Comparison of ENCODE assay signal across 12 mouse cellular contexts in the genomic region with DNA sequence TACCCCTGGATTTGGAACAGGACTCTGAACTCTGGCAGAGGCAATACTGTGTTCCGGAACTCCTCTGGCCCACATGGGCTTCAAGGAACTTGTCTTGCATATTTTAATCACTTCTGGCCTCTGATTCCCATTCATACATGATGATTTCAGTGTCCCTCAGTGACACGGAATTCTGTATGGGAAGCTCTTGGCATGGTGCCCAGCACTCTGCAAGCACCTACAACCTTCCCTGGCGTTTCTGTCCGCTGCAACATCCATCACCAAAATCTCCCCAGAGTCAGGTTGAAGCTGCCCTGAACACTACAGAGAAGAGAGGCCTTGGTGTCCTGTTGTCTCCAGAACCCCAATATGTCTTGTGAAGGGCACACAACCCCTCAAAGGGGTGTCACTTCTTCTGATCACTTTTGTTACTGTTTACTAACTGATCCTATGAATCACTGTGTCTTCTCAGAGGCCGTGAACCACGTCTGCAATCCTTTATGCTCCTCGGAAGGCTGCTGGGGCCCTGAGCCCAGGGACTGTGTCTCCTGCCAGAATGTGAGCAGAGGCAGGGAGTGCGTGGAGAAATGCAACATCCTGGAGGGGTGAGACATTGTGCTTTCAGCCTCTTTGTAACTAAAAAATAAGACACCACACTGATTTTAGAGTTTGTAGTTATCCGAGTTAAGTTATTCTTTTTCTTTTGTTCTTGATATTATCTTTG.
DNase-seq lines count a peak whose midpoint lies in the region; ATAC-seq and TF ChIP-seq lines count a peak whose summit lies in the region.
"Had no signal": no experiment of that assay in that cellular context is flagged by ENCODE, and none has a peak within 500 bp of the region (broad histone marks: within the 10 kb centered on the region; RNA-seq: fewer than 3 reads in every experiment).

No protein-coding gene starts in this region.

- no peak overlapping the region for H3K4me3 ChIP-seq in stomach, embryonic 14.5 days (ENCODE audit: low read depth, low read length)
- no peak overlapping the region for H3K4me3 ChIP-seq in stomach, postnatal 0 days (ENCODE audit: low read depth, low read length)
- H3K4me3 ChIP-seq: forebrain, embryonic 15.5 days; left cerebral cortex, adult 2 months; neural tube, embryonic 12.5 days had no signal

- ATAC-seq in stomach, embryonic 14.5 days (ENCODE audit: insufficient number of reproducible peaks, insufficient read depth, low FRiP score, low read depth) = no peak; the same call in 1 of the 2 replicates
- ATAC-seq in stomach, postnatal 0 days (ENCODE audit: low FRiP score, low TSS enrichment) = no peak
- ATAC-seq: forebrain, embryonic 15.5 days had no signal

- peak; percentile 43 to 71 for DNase-seq in cerebellum, postnatal 25 days
- DNase-seq in cerebellum, adult 11-12 months = no peak
- DNase-seq in kidney, adult 18-20 months = peak; percentile 12
- DNase-seq in kidney, adult 11 months = no peak
- DNase-seq in stomach, postnatal 0 days (ENCODE audit: low spot score) = no peak
- no peak for DNase-seq in layer of hippocampus, postnatal 36 days
- DNase-seq in right cerebral cortex, adult 2 months (ENCODE audit: low spot score in 2 of 2) = no peak
- DNase-seq: lung, postnatal 36 days had no signal

- 34% methylated on average over 9 of the region's 9 CpGs for WGBS in stomach, embryonic 14.5 days
- WGBS in stomach, postnatal 0 days = 33% methylated on average over 9 of the region's 9 CpGs

- H3K27ac ChIP-seq in stomach, embryonic 14.5 days (ENCODE audit: low read length) = peak overlapping the region; percentile 61; the same call in 1 of the 2 replicates
- H3K27ac ChIP-seq in stomach, postnatal 0 days (replicated peaks) = no peak overlapping the region; the same call in 1 of the 2 replicates
- H3K27ac ChIP-seq: forebrain, embryonic 15.5 days; left cerebral cortex, adult 2 months; neural tube, embryonic 12.5 days had no signal

- no peak overlapping the region for H3K9ac ChIP-seq in stomach, embryonic 14.5 days (replicated peaks; ENCODE audit: low read depth, low read length)
- H3K9ac ChIP-seq in stomach, postnatal 0 days (ENCODE audit: low read length) = no peak overlapping the region
- H3K9ac ChIP-seq: forebrain, embryonic 15.5 days; neural tube, embryonic 12.5 days had no signal

- no peaks in the 10 kb centered on the region; the same call in 1 of the 2 replicates for H3K36me3 ChIP-seq in stomach, embryonic 14.5 days (ENCODE audit: control insufficient read depth, insufficient read depth, low read length)
- peaks cover 4% of the 10 kb centered on the region; the same call in 1 of the 2 replicates for H3K36me3 ChIP-seq in stomach, postnatal 0 days (ENCODE audit: control insufficient read depth, insufficient read depth, low read length)
- H3K36me3 ChIP-seq: forebrain, embryonic 15.5 days; neural tube, embryonic 12.5 days had no signal

- no peaks in the 10 kb centered on the region for H3K27me3 ChIP-seq in stomach, embryonic 14.5 days (ENCODE audit: control insufficient read depth, insufficient read depth, low read length)
- H3K27me3 ChIP-seq in stomach, postnatal 0 days (ENCODE audit: control insufficient read depth, insufficient read depth, low read length) = no peaks in the 10 kb centered on the region
- H3K27me3 ChIP-seq: forebrain, embryonic 15.5 days; neural tube, embryonic 12.5 days had no signal

- H3K9me3 ChIP-seq in stomach, embryonic 14.5 days (ENCODE audit: control insufficient read depth, low read depth, low read length) = no peaks in the 10 kb centered on the region
- H3K9me3 ChIP-seq in stomach, postnatal 0 days (ENCODE audit: control insufficient read depth, low read length) = no peaks in the 10 kb centered on the region
- H3K9me3 ChIP-seq: forebrain, embryonic 15.5 days; neural tube, embryonic 12.5 days had no signal

- TF ChIP-seq EP300 in stomach, postnatal 0 days (optimal IDR thresholded peaks at IDR 0.05) = no peak

- no peak overlapping the region for H3K4me2 ChIP-seq in stomach, embryonic 14.5 days (replicated peaks; ENCODE audit: low read depth, low read length)
- no peak overlapping the region for H3K4me2 ChIP-seq in stomach, postnatal 0 days (replicated peaks; ENCODE audit: low read depth)
- H3K4me2 ChIP-seq: forebrain, embryonic 15.5 days; neural tube, embryonic 12.5 days had no signal

- H3K4me1 ChIP-seq in stomach, embryonic 14.5 days (ENCODE audit: control insufficient read depth, insufficient read depth, low read length) = peaks cover 6% of the 10 kb centered on the region
- 0 out of 2 replicates have a peak, but pooled peaks cover 2% of the 10 kb centered on the region for H3K4me1 ChIP-seq in stomach, postnatal 0 days (replicated peaks; ENCODE audit: control insufficient read depth, insufficient read depth)
- H3K4me1 ChIP-seq: forebrain, embryonic 15.5 days; neural tube, embryonic 12.5 days had no signal

- TF ChIP-seq CTCF in stomach, postnatal 0 days (IDR thresholded peaks at IDR 0.05; ENCODE audit: low read depth) = no peak

Comparison
In these comparisons a context has a peak if more than half of its experiments do, and no peak if none do; other contexts are left out.
1. DNase-seq: peak in cerebellum, postnatal 25 days (2 of 2) and kidney, adult 18-20 months (single experiment); none in cerebellum, adult 11-12 months (single experiment), kidney, adult 11 months (single experiment), stomach, postnatal 0 days (single experiment), layer of hippocampus, postnatal 36 days (0 of 2) and right cerebral cortex, adult 2 months (0 of 2).